Mouse (Mus musculus) liver, adult 2 months (tissue): ENCODE results near the gene Sox5.

Experiments used
- CTCF ChIP-seq: fragments of 200-500 bp; IDR thresholded peaks from 2 replicates; pipeline ENCODE4 v1.5.1; 2011; ENCODE audit warnings: low read depth, low read length, control low read depth
- POLR2A ChIP-seq: fragments of 200-500 bp; IDR thresholded peaks from 2 replicates; pipeline ENCODE4 v1.6.1; 2011; ENCODE audit warnings: low read length, control low read depth; ENCODE audit not compliant: insufficient read depth; ENCODE audit errors: extremely low read depth

GRCm38 (mm10) chr6:144367626-144368077 is 414.1 kb downstream of the Sox5 start:
- TF ChIP-seq POLR2A = no peak
- TF ChIP-seq CTCF = no peak
